Mouse (Mus musculus): ENCODE measurements at regions not wholly inside any gene's neighbourhood (a gene's known extent, or its start where the extent isn't known, plus 50 kb on each side); places are given as distances from the start of the nearest gene placed in this dataset.
"Not testable (repeated sequence)": the region's sequence is repeated elsewhere in the genome, so short reads cannot be mapped to it uniquely, and the experiment has no call there.

DNA sequence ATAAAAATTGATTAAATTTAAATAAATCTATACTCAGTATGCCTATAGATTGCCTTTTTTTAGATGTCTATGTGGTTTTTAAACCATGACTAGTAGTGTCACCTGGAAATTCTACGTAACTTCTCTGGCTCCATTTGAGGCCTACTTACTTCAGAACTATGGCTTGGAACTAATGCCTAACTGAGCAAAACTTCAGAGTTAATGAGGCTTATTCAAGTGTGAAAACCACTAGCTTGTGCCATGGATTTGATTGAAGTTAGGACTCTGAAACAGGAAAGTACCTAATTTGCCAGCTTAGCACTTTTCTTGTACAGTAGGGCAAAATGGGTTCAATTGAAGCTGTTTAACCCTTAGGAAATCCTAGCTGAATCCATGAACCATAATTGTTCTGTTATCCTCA is 298.8 kb upstream of the Adcyap1 start:
- ATAC-seq (replicated peaks; ENCODE audit: low FRiP score, low read depth) = no peak; the same call in 1 of the 2 replicates

DNA sequence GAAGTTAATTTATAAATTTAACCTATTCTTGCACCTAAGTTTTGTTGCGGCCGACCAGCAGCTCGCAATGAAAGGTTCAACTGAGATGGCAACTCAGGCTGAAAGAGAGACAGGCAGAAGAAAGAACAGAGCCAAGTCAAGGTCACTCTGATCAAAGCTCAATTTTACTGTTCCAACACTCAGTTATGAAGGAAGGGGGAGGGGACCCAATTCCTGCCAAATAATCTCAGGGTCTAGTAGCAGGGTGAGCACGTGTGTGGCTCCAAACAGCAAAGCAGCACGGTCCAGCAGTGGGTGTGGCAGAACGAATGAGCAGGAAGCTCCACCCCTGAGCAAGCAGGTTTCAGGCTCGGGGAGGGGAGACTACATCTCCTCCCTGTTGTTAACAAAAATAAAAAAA is 258.3 kb upstream of the Adcyap1 start:
- not testable (repeated sequence) for H3K9me3 ChIP-seq (replicated peaks; ENCODE audit: low read length); H3K4me3 ChIP-seq (replicated peaks; ENCODE audit: low read depth, low read length); H3K9ac ChIP-seq (ENCODE audit: low read depth, low read length); ATAC-seq (replicated peaks; ENCODE audit: low FRiP score, low read depth); H3K4me1 ChIP-seq (replicated peaks; ENCODE audit: insufficient read depth, low read length); H3K27ac ChIP-seq; H3K4me2 ChIP-seq (ENCODE audit: low read length); DNase-seq (ENCODE audit: low spot score); H3K36me3 ChIP-seq (ENCODE audit: insufficient read depth, low read length); H3K27me3 ChIP-seq (ENCODE audit: insufficient read depth, low read length)
- WGBS = 87% methylated on average over 7 of the region's 7 CpGs

More for the DNA sequence above, 298.8 kb upstream of the Adcyap1 start:
- Histone ChIP-seq H3K4me2 (ENCODE audit: low read length) (no peak overlapping the region), H3K27ac (no peak overlapping the region), H3K27me3 (ENCODE audit: insufficient read depth, low read length) (no peaks in the 10 kb centered on the region), H3K9ac (ENCODE audit: low read depth, low read length) (no peak overlapping the region), H3K9me3 (replicated peaks; ENCODE audit: low read length) (no peaks in the 10 kb centered on the region), H3K36me3 (ENCODE audit: insufficient read depth, low read length) (no peaks in the 10 kb centered on the region), H3K4me1 (replicated peaks; ENCODE audit: insufficient read depth, low read length) (no peaks in the 10 kb centered on the region), H3K4me3 (replicated peaks; ENCODE audit: low read depth, low read length) (no peak overlapping the region)
- 55% methylated on average over 1 of the region's 1 CpGs for WGBS
- TF ChIP-seq CTCF (IDR thresholded peaks at IDR 0.05; ENCODE audit: low read depth) = no peak
- peak; percentile 3 for DNase-seq (ENCODE audit: low spot score)
